Mouse (Mus musculus) limb, embryonic 14.5 days (tissue): ENCODE data around the gene Prpf38b. TPM values are rescaled to one million over a fixed set of nuclear protein-coding genes. Genes with fewer than 3 reads are reported as not detected.

ENCODE experiments used
- ATAC-seq: fragments of 200-750 bp; cut with Nextera tagmentation; 2 replicates; pipeline ENCODE4 v1.8.0; 2017; ENCODE audit warnings: low read depth, moderate number of reproducible peaks, moderate TSS enrichment; ENCODE audit not compliant: low FRiP score
- DNase-seq: peaks from one replicate; pipeline ENCODE4 v3.0.0-alpha.2; 2015; ENCODE audit warnings: low spot score
- H3K27ac ChIP-seq: fragments of 300-500 bp; sonication (generic); replicated peaks from 2 replicates; pipeline ENCODE4 v1.5.1; 2014; ENCODE audit warnings: low read depth, mild to moderate bottlenecking, low read length, moderate library complexity, mixed read lengths
- H3K27me3 ChIP-seq: fragments of 300-500 bp; sonication (generic); 2 replicates; pipeline ENCODE4 v1.6.1; 2014; ENCODE audit warnings: low read length, mixed read lengths; ENCODE audit not compliant: control insufficient read depth, insufficient read depth
- H3K36me3 ChIP-seq: fragments of 300-500 bp; sonication (generic); 2 replicates; pipeline ENCODE4 v1.6.1; 2014; ENCODE audit warnings: mild to moderate bottlenecking, low read length, moderate library complexity, mixed read lengths; ENCODE audit not compliant: control insufficient read depth, insufficient read depth
- H3K4me1 ChIP-seq: fragments of 300-500 bp; sonication (generic); 2 replicates; pipeline ENCODE4 v1.6.1; 2014; ENCODE audit warnings: antibody characterized with exemption, low read length, mixed read lengths; ENCODE audit not compliant: control insufficient read depth, insufficient read depth
- H3K4me2 ChIP-seq: fragments of 300-500 bp; sonication (generic); replicated peaks from 2 replicates; pipeline ENCODE4 v1.6.1; 2014; ENCODE audit warnings: low read depth, mild to moderate bottlenecking, low read length, moderate library complexity; ENCODE audit not compliant: severe bottlenecking
- H3K4me3 ChIP-seq: fragments of 300-500 bp; sonication (generic); replicated peaks from 2 replicates; pipeline ENCODE4 v1.5.1; 2014; ENCODE audit warnings: low read length
- H3K9ac ChIP-seq: fragments of 300-500 bp; sonication (generic); 2 replicates; pipeline ENCODE4 v1.6.1; 2014; ENCODE audit warnings: mild to moderate bottlenecking, low read depth, low read length, moderate library complexity; ENCODE audit not compliant: severe bottlenecking
- H3K9me3 ChIP-seq: fragments of 300-500 bp; sonication (generic); 2 replicates; pipeline ENCODE4 v1.6.1; 2016; ENCODE audit warnings: low read length; ENCODE audit not compliant: control insufficient read depth
- POLR2A ChIP-seq: fragments of 200-500 bp; IDR thresholded peaks from 2 replicates; pipeline ENCODE4 v1.8.0; 2012; ENCODE audit warnings: inconsistent platforms, mild to moderate bottlenecking, moderate library complexity, borderline replicate concordance; ENCODE audit not compliant: insufficient read depth, insufficient read length; ENCODE audit errors: extremely low read depth
- WGBS: fragments of 180-500 bp; shearing (Covaris S2); extraction: QIAGEN DNeasy Blood & Tissue Kit; methylation state at CpG from one replicate; pipeline ENCODE4 v1.1.7; 2014; 5-methylcytosine and 5-hydroxymethylcytosine counted together
- polyA plus RNA-seq, 2 experiments: library from polyadenylated mRNA; depleted of rRNA in 1 of 2; stranded (reverse) in 1 of 2; unstranded in 1 of 2; fragments of >200 nt; fragmentation: Nextera tagmentation in 1 of 2; extraction: Ambion mirVana in 1 of 2; gene quantifications; 2 replicates each; pipeline versions ENCODE4 v1.2.1 to v1.2.3; 2012 to 2014

Prpf38b gene
- polyA plus RNA-seq, 2 experiments, result 58.9 to 110 TPM

GRCm38 (mm10) chr3:108900147-108900546 lies 11.4 kb downstream of the Prpf38b start:
- ATAC-seq (no peak), DNase-seq (no peak)
- no peaks in the 10 kb centered on the region for H3K27me3 ChIP-seq
- no peak overlapping the region for H3K27ac ChIP-seq
- H3K4me1 ChIP-seq, result no peaks in the 10 kb centered on the region
- peaks cover 44% of the 10 kb centered on the region for H3K36me3 ChIP-seq
- H3K4me2 ChIP-seq, result no peak overlapping the region
- no peak for TF ChIP-seq POLR2A
- no peak overlapping the region for H3K9ac ChIP-seq
- WGBS, result 87% methylated on average over 3 of the region's 3 CpGs
- H3K9me3 ChIP-seq, result no peaks in the 10 kb centered on the region
- no peak overlapping the region for H3K4me3 ChIP-seq

GRCm38 (mm10) chr3:108898640-108899039 lies 12.9 kb downstream of the Prpf38b start:
- ATAC-seq (no peak), DNase-seq (no peak)
- TF ChIP-seq POLR2A, result no peak
- peaks cover 28% of the 10 kb centered on the region for H3K36me3 ChIP-seq
- H3K4me3 ChIP-seq, result no peak overlapping the region
- WGBS, result 94% methylated on average over 4 of the region's 4 CpGs
- H3K4me1 ChIP-seq, result no peaks in the 10 kb centered on the region
- H3K27me3 ChIP-seq, result no peaks in the 10 kb centered on the region
- H3K9me3 ChIP-seq, result no peaks in the 10 kb centered on the region
- no peak overlapping the region for H3K4me2 ChIP-seq
- H3K27ac ChIP-seq, result no peak overlapping the region
- no peak overlapping the region for H3K9ac ChIP-seq

GRCm38 (mm10) chr3:108892914-108893313 lies 18.6 kb downstream of the Prpf38b start:
- 49% methylated on average over 4 of the region's 4 CpGs for WGBS
- no peak overlapping the region for H3K4me3 ChIP-seq
- no peak for TF ChIP-seq POLR2A
- ATAC-seq, result no peak
- no peak for DNase-seq
- H3K27me3 ChIP-seq, result no peaks in the 10 kb centered on the region
- no peaks in the 10 kb centered on the region; the same call in 1 of the 2 replicates for H3K9me3 ChIP-seq
- no peaks in the 10 kb centered on the region for H3K36me3 ChIP-seq
- H3K4me1 ChIP-seq, result no peaks in the 10 kb centered on the region
- no peak overlapping the region for H3K27ac ChIP-seq
- no peak overlapping the region for H3K4me2 ChIP-seq
- H3K9ac ChIP-seq, result no peak overlapping the region

GRCm38 (mm10) chr3:108892080-108892479 lies 19.4 kb downstream of the Prpf38b start:
- H3K9me3 ChIP-seq, result no peaks in the 10 kb centered on the region; the same call in 1 of the 2 replicates
- no peaks in the 10 kb centered on the region for H3K36me3 ChIP-seq
- ATAC-seq (no peak), DNase-seq (no peak)
- no peak for TF ChIP-seq POLR2A
- no peaks in the 10 kb centered on the region for H3K4me1 ChIP-seq
- H3K27me3 ChIP-seq, result no peaks in the 10 kb centered on the region
- H3K4me3 ChIP-seq, result no peak overlapping the region
- no peak overlapping the region for H3K9ac ChIP-seq
- WGBS, result 88% methylated on average over 1 of the region's 1 CpGs
- no peak overlapping the region for H3K4me2 ChIP-seq
- H3K27ac ChIP-seq, result no peak overlapping the region

GRCm38 (mm10) chr3:108889908-108890307 lies 21.6 kb downstream of the Prpf38b start, which contains the start of gene Fndc7:
Gene Fndc7 (minus strand): TSS chr3:108890008.
- Histone ChIP-seq H3K27me3 (no peaks in the 10 kb centered on the region), H3K9me3 (no peaks in the 10 kb centered on the region; the same call in 1 of the 2 replicates), H3K4me3 (no peak within 1 kb of the TSS), H3K9ac (no peak within 1 kb of the TSS), H3K36me3 (no peaks in the 10 kb centered on the region), H3K4me1 (no peaks in the 10 kb centered on the region), H3K27ac (no peak within 1 kb of the TSS), H3K4me2 (no peak within 1 kb of the TSS)
- ATAC-seq, result no peak
- DNase-seq, result no peak
- 96% methylated on average over 1 of the region's 1 CpGs for WGBS
- no peak for TF ChIP-seq POLR2A

- no peaks in the 10 kb centered on the region for H3K9me3 ChIP-seq
- 0 out of 2 replicates have a peak, but pooled peaks cover 5% of the 10 kb centered on the region for H3K4me1 ChIP-seq
- H3K36me3 ChIP-seq, result no peaks in the 10 kb centered on the region
- DNase-seq (no peak), ATAC-seq (no peak)
- no peak overlapping the region for H3K4me2 ChIP-seq
- H3K27ac ChIP-seq, result no peak overlapping the region
- TF ChIP-seq POLR2A, result no peak
- no peak overlapping the region for H3K9ac ChIP-seq
- no peaks in the 10 kb centered on the region for H3K27me3 ChIP-seq
- 96% methylated on average over 3 of the region's 3 CpGs for WGBS
- H3K4me3 ChIP-seq, result no peak overlapping the region
Observed at GRCm38 (mm10) chr3:108887618-108887975, 23.9 kb downstream of the Prpf38b start.
